Mouse (Mus musculus): Measurements from ENCODE around the gene Iars.

GRCm38 (mm10) chr13:49756591-49756990 is 74.7 kb downstream of the Iars start:
- no peak for TF ChIP-seq POLR2A (IDR thresholded peaks at IDR 0.05; ENCODE audit: control insufficient read depth, low read depth, low read length)
- no peak for TF ChIP-seq CTCF (IDR thresholded peaks at IDR 0.05; ENCODE audit: control insufficient read depth, insufficient read depth, insufficient replicate concordance, low read depth, low read length)
